Mouse (Mus musculus): Measurements from ENCODE around the gene Clip1.
A peak's percentile ranks its signal among the peaks of the same experiment; 100 is the strongest.

Clip1 gene

DNA sequence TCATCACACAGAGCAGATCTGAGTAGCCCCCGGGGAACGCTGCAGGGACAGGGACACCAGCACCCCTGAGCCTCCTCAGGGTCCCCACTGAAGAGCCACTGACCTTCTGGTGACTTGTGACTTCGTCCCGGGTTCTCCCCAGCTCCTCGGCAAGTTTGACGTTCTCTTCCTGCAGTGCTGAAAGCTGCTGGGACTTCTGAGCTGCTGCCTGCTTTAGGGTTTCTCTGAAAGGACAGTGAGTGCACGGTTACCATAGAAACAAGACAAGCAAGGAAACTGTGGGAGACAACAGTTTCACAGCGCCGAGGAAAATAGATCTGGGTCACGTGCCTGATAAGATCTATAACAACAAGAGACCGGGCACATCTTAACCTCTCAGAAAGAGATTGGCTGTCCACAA is 80.9 kb downstream of the Clip1 start:
- no peak for DNase-seq (ENCODE audit: extremely low read depth, low read depth)

DNA sequence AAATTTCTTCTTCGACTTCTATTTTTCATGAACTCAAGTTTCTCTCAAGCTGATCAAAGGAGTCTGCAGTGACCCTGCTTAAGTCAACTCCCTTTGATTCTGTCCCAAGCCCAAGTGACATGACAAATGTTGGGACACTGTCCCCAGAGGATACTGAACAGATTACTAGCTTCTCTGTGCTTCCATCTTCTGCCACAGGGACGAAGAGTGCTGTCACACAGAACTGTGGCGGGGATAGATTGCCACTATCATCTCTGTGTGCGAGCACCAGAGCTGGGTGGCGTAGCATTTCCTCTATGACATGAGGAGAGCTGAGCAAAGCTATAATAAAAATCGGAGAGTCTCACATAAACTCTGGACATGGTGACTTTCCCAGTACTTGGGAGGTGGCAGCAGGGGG is 82.2 kb downstream of the Clip1 start:
- no peak for DNase-seq (ENCODE audit: extremely low read depth, low read depth)

DNA sequence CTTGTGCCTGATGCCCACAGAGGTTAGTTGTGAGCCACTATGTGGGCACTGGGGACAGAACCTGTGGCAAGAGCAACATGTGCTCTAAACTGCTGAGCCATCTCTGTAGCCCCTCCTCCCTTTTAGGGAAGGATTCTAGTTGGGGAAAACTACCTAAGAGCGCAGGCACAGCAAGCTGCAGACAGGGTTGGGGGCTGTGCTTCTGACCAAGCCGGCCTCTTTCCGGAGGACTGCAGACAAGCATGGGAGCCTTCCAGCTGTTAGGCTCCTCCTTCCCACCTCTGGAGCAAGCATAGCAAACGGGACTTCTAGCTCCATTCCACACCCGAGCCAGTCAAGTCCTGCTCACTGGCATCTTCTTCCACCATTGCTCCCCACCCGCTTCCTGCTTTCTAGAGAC is 85.1 kb downstream of the Clip1 start:
- DNase-seq (ENCODE audit: extremely low read depth, low read depth) = no peak

DNA sequence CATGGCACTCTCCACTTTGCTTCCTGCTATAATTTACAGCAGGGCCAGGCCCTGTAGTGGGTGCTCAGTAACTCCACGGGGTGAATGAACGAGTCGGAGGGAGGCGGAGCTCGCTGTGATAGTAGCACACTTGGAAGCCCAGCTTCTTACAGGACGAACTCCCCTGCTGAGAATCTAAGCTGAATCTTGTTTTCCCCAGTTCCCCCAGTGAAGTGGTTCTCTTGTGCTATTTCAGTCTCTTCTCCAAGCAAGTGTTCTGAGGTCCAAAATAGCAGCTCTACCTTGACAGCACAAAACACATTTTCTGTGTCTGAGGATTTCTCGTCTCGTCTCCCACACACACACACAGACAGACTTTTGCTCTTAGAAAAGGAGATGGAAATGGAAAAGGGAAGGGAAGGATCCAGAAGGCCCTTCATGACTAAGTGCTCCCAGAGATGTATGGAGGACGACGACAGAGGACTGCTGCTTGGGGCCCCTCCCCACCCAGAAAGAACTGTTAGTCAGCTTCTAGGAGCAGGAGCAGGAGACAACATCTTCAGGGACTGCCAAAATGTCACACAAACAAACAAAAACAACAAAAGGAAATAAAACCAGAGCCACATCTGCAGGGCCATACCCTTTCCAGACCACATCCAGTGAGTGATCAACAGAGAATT is 90.7 kb downstream of the Clip1 start:
- DNase-seq (ENCODE audit: extremely low read depth, low read depth) = no peak

DNA sequence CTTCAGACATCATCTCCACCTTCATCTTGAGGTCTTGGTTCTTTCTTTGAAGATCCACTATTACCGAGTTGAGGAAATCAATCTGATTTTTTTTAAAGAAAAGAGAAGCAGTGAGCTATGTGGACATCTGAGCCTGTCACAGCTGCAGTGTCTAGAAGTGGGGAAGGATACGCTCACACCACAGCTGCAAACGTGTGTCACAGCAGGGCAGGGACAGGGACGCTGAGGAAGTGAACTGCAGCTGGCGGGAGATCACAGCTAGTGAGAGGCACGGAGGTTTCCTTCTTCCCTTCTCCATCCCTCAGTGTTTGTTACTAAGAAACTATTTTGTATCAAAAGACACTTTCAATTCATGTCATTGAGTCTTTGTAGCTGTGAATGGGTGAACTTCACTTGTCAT is 104.4 kb downstream of the Clip1 start:
- no peak for DNase-seq (ENCODE audit: extremely low read depth, low read depth)

DNA sequence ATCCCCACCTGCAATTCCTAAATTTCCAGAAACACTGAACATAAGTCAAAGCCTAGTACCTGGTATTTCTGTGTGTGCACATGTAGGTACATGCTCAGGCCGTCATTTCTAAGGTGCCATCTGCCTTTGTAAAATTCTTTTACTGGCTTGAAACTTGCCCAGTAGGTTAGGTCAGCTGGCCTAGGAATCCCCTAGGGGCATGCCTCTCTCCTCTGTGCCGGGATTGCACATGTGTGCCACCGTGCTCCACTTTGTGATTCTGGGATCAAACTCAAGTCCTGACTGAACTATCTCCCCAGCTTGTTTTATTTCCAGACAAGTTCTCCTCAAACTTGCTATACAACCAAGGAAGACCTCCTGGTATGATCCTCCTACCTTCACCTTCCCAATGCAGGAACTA is 107.7 kb downstream of the Clip1 start:
- no peak for DNase-seq (ENCODE audit: extremely low read depth, low read depth)

DNA sequence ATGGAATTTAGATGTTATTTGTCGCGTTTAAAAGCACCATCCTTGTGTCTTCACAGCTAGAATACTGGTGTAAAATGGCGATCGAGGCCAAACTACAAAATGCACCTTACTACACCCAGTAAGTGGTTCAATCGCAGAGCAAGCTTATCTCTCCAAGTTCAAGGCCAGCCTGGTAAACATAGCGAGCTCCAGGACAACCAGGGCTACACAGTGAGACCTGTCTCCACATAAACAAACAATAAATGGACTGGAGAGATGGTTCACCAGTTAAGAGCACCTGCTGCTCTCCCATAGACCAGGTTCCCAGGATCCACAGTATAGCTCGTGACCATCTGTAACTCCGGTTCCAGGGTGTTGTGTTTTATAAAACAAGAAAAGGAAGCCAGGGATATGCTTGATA is 111.1 kb downstream of the Clip1 start:
- DNase-seq (ENCODE audit: extremely low read depth, low read depth) = no peak

DNA sequence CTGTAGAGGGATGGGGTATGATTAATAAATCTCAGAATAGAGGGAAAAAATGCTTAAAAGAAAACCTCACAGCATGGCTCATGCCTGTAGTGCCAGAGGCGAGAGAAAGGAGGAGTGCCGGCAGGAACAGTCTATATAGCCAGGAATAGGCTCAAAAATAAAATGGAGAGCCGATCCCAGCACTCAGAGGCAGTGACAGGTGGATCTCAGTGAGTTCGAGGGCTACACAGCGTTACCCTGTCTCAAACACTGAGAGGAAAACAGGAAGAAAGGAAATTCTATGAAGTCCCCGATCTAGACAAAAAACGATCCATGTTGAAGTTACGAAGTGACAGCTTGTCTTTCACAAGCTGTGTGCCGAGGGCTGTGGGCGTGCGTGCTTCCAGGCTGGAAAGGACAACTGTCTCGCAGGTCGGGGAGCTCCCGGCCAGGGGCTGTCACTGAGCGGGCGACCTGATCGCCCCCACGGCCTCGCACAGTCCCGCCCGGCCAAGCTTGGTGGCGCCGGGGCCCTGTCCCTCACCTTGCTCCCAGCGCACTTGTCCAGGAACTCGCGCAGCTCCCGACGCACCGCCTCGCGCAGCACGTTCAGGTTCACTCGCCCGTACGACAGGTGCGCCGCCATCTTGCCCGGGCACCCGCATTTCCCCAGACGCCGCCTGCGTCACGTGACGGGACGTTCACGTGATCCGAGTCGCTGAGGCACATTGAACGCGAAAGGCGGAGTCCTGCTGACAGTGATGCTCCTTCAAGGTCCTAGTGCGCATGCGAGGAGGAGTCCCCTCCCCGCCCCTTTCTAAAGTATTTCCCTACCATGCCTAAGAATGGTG is 111.8 kb downstream of the Clip1 start, which contains the start of gene Vps33a:
Vps33a (minus strand) TSS at position 682 of the 830 bp plus-strand sequence.
- peak; percentile 96 for DNase-seq (ENCODE audit: extremely low read depth, low read depth)

DNA sequence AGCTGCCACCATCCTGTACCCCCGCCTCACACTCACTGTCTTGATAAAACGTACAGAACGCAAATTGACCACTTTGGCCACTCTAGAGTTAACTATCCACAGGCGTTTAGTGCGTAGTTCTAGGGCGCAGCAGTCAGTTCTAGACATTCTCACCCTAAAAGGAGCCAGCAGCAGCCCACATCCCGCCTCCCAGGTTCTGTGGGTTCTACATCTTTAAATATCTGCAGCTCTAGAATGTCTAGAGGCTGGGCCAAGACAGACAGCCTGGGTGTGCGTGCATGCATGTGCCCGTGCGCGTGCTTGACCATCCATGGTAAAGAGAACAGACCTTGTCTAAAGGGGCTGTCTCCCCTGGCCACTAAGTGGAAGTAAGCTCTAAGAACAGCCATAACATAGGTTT is 123.3 kb downstream of the Clip1 start:
- no peak for DNase-seq (ENCODE audit: extremely low read depth, low read depth)

DNA sequence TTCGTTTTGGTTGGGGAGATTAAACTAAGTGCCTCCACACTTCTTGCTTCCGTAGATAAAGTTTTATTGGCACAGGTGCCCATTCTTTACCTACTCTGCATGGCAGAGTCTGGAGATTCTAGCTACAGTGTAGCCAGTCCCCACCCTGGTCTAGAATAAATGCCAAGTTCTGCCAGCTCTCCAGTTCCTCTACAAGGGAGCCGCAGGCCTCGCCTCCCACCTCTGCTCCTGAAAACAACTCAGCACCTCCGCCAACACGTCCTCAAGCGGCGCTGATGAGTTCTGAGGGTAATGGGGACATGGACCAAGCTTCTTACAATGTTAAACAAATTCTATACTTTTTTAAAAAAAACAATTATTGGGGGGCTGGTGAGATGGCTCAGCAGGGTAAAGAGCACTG is 124.8 kb downstream of the Clip1 start:
- DNase-seq (ENCODE audit: extremely low read depth, low read depth) = no peak

DNA sequence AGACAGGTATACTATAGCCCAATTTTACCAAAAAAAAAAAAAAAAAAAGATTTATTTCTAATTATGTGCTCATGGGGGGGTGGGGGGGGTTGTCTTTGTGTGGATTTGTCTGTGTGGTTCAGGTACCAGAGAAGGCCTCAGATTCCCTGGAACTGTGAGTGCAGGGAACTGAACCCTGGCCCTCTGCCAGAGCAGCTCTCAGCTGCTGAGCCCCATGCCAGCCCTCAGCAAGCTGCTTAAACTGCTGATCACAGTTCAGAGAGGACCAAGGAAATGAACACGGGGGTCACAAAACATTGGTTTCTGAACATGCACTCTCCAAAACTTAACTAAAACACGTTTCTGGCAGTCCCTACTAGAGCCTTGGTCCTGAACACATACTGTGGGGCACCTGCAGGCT is 128.0 kb downstream of the Clip1 start:
- DNase-seq (ENCODE audit: extremely low read depth, low read depth) = no peak

DNA sequence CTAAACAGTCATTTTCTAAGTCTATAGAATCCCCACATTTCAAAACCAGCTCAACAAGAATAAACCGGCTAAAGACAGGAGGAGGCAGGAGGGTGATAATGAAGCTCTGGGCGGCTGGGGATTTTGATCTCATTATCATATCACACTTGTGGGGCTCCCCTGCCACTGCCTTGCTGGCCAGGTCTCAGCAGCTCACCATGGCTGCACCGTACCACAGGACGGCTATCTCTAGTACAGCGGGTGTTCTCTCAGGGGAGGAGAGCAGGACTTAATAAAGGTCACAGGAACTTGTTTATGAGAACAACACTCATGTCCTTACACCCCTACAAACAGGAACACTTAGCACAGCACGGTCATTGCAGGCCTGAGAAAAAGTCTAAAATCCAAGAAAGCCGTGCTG is 128.7 kb downstream of the Clip1 start:
- no peak for DNase-seq (ENCODE audit: extremely low read depth, low read depth)

DNA sequence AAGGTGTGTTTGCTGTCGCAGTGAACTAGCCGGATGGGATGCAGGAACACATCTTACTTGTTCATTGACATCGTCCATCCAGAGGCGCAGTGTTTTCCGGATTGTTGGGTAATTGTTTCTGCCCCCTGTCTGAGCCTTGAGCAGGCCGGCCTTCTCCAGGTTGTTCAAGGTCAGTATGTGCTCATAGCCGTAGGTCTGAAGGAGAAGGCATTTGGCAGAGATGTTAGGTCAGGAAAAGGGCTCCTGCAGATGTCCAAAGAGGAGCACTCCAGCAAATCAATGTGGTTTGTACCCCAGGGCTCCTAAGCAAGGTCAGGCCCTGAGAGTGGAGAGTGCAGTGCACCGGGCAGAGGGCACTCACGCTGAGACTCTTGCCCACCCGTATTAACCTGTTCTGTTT is 150.6 kb downstream of the Clip1 start:
- DNase-seq (ENCODE audit: extremely low read depth, low read depth) = no peak

DNA sequence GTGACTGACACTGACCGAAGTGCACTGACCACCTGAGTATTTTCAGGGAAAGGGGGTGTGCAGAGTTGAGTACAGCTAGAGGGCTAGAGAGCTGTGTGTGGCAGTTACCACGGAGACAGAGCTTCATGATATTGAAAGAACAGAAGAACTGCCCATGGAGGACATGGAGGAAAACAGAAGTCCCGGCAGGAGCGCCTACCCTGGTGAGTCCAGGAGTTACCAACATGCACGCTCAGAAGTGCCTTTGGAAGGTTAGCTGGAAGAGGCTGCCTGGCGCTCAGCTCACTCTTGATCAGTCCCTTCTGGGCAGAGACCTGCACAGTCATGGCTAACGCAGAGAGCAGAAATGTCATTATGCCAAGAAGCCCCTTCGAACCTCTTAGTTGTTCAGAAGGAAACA is 154.4 kb downstream of the Clip1 start:
- DNase-seq (ENCODE audit: extremely low read depth, low read depth) = no peak

DNA sequence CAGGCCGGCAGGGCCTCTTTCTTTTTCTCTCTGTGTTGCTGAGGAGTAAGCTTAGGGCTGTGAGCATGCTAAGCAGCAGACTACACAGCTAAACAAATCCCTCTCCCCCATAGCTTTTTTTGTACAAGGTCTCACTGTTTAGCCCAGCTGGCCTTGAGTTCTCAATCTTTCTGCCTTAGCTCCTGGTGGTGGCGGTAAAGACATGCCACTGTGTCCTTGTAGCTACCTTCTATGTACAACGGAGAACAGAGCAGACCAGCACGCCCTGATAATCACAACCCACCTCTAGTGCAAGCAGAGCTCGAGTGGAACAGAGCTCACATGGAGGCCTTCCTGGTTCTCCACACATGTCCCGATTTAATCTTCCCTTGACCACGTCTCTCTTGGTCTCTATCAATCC is 155.8 kb downstream of the Clip1 start:
- no peak for DNase-seq (ENCODE audit: extremely low read depth, low read depth)
